Mouse (Mus musculus) heart, embryonic 12.5 days (tissue): ENCODE results near the gene Serbp1. TPM values are rescaled to one million over a fixed set of nuclear protein-coding genes. Genes with fewer than 3 reads are reported as not detected.
A peak's percentile ranks its signal among the peaks of the same experiment; 100 is the strongest.

Experiments used
- ATAC-seq: fragments of 200-750 bp; cut with Nextera tagmentation; 2 replicates; pipeline ENCODE4 v1.8.0; 2017; ENCODE audit warnings: moderate TSS enrichment, moderate library complexity; ENCODE audit not compliant: insufficient number of reproducible peaks, low FRiP score
- H3K27ac ChIP-seq: fragments of 300-500 bp; sonication (generic); 2 replicates; pipeline ENCODE4 v1.5.1; 2016; ENCODE audit warnings: mild to moderate bottlenecking, moderate library complexity; ENCODE audit not compliant: poor library complexity, severe bottlenecking
- H3K27me3 ChIP-seq: fragments of 300-500 bp; sonication (generic); replicated peaks from 2 replicates; pipeline ENCODE4 v1.6.1; 2016; ENCODE audit warnings: mild to moderate bottlenecking, moderate library complexity
- H3K36me3 ChIP-seq: fragments of 300-500 bp; sonication (generic); 2 replicates; pipeline ENCODE4 v1.6.1; 2016; ENCODE audit warnings: mild to moderate bottlenecking, moderate library complexity
- H3K4me1 ChIP-seq: fragments of 300-500 bp; sonication (generic); replicated peaks from 2 replicates; pipeline ENCODE4 v1.6.1; 2016; ENCODE audit warnings: mild to moderate bottlenecking
- H3K4me2 ChIP-seq: fragments of 300-500 bp; sonication (generic); 2 replicates; pipeline ENCODE4 v1.6.1; 2016; ENCODE audit warnings: mild to moderate bottlenecking, moderate library complexity
- H3K4me3 ChIP-seq: fragments of 300-500 bp; sonication (generic); 2 replicates; pipeline ENCODE4 v1.5.1; 2016; ENCODE audit warnings: mild to moderate bottlenecking
- H3K9ac ChIP-seq: fragments of 300-500 bp; sonication (generic); 2 replicates; pipeline ENCODE4 v1.6.1; 2016; ENCODE audit warnings: mild to moderate bottlenecking, moderate library complexity
- H3K9me3 ChIP-seq: fragments of 300-500 bp; sonication (generic); replicated peaks from 2 replicates; pipeline ENCODE4 v1.6.1; 2016; ENCODE audit warnings: mild to moderate bottlenecking, moderate library complexity
- WGBS: fragments of 180-500 bp; shearing (Covaris S2); methylation state at CpG from one replicate; pipeline ENCODE4 v1.1.7; 2016; 5-methylcytosine and 5-hydroxymethylcytosine counted together
- polyA plus RNA-seq: library from polyadenylated mRNA; unstranded; fragments of >200 nt; fragmentation: Nextera tagmentation; extraction: Ambion mirVana; gene quantifications from 2 replicates; pipeline ENCODE4 v1.2.1, GENCODE M21; 2016

The Serbp1 gene
- 405 and 423 TPM in 2 replicates for polyA plus RNA-seq

GRCm38 (mm10) chr6:67237977-67238376 lies at the start of gene Serbp1:
Gene Serbp1, plus strand, starts transcription at chr6:67238176.
- no peak within 1 kb of the TSS for H3K4me2 ChIP-seq
- no peak within 1 kb of the TSS for H3K4me3 ChIP-seq
- no peaks in the 10 kb centered on the region for H3K4me1 ChIP-seq
- WGBS = 30% methylated on average over 12 of the region's 12 CpGs
- H3K27me3 ChIP-seq = no peaks in the 10 kb centered on the region
- H3K27ac ChIP-seq = no peak within 1 kb of the TSS
- no peaks in the 10 kb centered on the region for H3K36me3 ChIP-seq
- no peaks in the 10 kb centered on the region for H3K9me3 ChIP-seq
- ATAC-seq = no peak
- H3K9ac ChIP-seq = no peak within 1 kb of the TSS

DNA sequence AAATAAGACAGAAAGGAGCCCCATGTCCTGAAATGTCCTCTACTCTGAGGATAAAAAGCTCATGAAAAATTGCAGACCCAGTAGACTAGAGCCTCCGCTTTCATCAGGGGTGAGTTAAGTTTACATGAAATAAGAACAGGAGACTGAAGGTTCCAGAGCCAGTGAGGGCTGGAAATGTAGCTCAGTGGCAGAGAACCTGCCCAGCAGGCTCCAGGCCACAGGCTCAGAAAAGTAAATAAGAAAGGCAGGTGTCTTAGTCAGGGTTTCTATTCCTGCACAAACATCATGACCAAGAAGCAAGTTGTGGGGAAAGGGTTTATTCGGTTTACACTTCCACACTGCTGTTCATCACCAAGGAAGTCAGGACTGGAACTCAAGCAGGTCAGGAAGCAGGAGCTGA lies 44.4 kb upstream of the Serbp1 start:
- Histone ChIP-seq H3K4me1 (peaks cover 9% of the 10 kb centered on the region), H3K4me3 (no peak overlapping the region), H3K36me3 (no peaks in the 10 kb centered on the region), H3K9ac (no peak overlapping the region), H3K9me3 (no peaks in the 10 kb centered on the region), H3K27ac (no peak overlapping the region), H3K4me2 (no peak overlapping the region), H3K27me3 (no peaks in the 10 kb centered on the region)
- ATAC-seq = no peak
- 71% methylated on average over 2 of the region's 2 CpGs for WGBS

DNA sequence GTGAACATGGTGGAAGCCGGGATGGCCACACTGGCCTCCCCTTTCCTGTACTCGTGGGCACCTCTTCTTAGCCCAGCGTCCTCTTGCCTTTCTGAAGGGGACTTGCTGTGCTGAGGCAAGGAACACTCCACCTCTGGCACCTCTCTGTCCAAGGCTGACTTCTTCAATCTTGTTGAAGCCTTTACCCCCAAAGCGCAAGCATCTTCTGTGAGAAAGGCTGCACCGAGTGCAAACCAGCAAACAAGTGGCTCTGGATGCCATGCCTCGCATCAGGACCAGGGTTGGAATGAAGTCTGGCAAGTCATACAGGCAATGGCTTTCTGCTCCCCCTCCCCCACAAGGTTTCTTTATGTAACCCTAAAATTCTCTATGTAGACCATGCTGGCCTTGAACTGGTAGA lies 43.4 kb upstream of the Serbp1 start:
- ATAC-seq = no peak
- no peak overlapping the region for H3K9ac ChIP-seq
- no peaks in the 10 kb centered on the region for H3K9me3 ChIP-seq
- no peak overlapping the region for H3K4me3 ChIP-seq
- 83% methylated on average over 6 of the region's 6 CpGs for WGBS
- no peaks in the 10 kb centered on the region for H3K27me3 ChIP-seq
- H3K27ac ChIP-seq = no peak overlapping the region
- no peak overlapping the region for H3K4me2 ChIP-seq
- H3K36me3 ChIP-seq = no peaks in the 10 kb centered on the region
- peaks cover 9% of the 10 kb centered on the region for H3K4me1 ChIP-seq

DNA sequence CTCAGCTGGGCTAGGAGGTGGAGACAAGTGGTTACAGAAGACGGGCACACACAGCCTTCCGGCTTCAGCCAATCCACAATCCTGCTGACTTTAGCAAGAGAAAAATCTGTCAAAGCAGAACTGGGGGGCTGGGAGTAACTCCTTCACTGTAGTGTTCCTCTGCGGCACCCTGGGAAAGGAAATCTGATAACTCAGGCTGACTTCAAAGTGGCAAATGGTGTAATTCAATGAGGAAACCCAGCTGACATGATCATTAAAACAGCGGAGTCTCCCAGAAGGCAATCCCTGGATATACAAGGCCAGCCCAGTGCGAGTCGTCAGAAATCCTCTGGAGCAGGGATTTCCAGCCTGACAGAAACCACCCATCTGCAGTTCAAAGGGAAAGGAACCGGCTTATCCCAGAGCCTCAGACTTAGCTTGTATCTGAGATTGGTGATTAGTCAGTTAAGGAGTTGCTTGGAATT lies 42.8 kb upstream of the Serbp1 start:
- no peak overlapping the region for H3K27ac ChIP-seq
- H3K9ac ChIP-seq = no peak overlapping the region; the same call in 1 of the 2 replicates
- no peak overlapping the region for H3K4me3 ChIP-seq
- H3K4me2 ChIP-seq = peak overlapping the region; percentile 49
- ATAC-seq = no peak
- WGBS = 5% methylated on average over 7 of the region's 7 CpGs
- peaks cover 9% of the 10 kb centered on the region for H3K4me1 ChIP-seq
- H3K36me3 ChIP-seq = no peaks in the 10 kb centered on the region
- H3K9me3 ChIP-seq = no peaks in the 10 kb centered on the region
- H3K27me3 ChIP-seq = no peaks in the 10 kb centered on the region

DNA sequence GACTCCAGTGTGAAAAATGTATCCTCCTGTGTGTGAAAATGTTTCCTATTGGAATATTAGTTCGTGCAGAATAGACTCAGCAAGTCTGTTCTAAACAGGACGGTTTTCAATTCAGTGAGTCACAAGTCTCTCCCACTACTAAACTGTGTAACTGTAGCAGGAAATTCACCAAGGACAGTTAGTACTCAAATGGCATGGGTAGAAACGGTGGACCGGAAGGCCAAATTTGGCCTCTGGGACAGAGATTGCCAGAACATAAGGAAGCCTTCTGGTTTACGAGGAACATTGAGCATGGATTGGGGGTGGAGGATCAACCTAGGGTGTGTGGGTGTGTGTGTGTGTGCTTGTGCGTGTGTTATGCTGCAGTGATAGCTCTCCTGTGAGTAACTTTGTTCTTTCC lies 41.2 kb upstream of the Serbp1 start:
- peaks cover 9% of the 10 kb centered on the region for H3K4me1 ChIP-seq
- no peak overlapping the region for H3K9ac ChIP-seq
- H3K4me3 ChIP-seq = no peak overlapping the region
- H3K27ac ChIP-seq = no peak overlapping the region
- no peaks in the 10 kb centered on the region for H3K36me3 ChIP-seq
- H3K27me3 ChIP-seq = no peaks in the 10 kb centered on the region
- WGBS = 72% methylated on average over 6 of the region's 6 CpGs
- H3K4me2 ChIP-seq = no peak overlapping the region
- no peak for ATAC-seq
- no peaks in the 10 kb centered on the region for H3K9me3 ChIP-seq

DNA sequence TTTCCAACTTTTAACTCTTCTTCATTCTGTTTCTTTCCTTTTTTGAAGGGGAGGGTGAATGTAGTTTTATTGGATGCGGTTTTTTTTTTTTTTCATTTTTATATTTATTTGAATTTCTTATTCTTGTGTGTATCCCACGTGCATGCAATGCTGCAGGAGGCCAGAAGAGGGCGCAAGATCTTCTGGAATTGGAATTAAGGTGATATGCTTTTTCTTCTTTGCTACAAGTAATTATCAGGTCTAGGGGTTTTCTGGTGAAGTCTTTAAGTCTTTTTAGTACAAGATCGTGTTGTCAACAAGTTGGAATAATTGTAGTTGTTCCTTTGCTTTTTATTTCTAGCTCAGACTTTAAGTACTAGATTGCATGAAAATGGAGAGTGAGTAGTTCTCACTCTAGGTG lies 39.9 kb upstream of the Serbp1 start:
- H3K4me1 ChIP-seq = peaks cover 9% of the 10 kb centered on the region
- H3K27ac ChIP-seq = no peak overlapping the region
- 15% methylated on average over 4 of the region's 4 CpGs for WGBS
- H3K4me2 ChIP-seq = no peak overlapping the region
- no peak overlapping the region for H3K4me3 ChIP-seq
- H3K9me3 ChIP-seq = no peaks in the 10 kb centered on the region
- no peaks in the 10 kb centered on the region for H3K27me3 ChIP-seq
- H3K9ac ChIP-seq = no peak overlapping the region
- ATAC-seq = no peak
- no peaks in the 10 kb centered on the region for H3K36me3 ChIP-seq

DNA sequence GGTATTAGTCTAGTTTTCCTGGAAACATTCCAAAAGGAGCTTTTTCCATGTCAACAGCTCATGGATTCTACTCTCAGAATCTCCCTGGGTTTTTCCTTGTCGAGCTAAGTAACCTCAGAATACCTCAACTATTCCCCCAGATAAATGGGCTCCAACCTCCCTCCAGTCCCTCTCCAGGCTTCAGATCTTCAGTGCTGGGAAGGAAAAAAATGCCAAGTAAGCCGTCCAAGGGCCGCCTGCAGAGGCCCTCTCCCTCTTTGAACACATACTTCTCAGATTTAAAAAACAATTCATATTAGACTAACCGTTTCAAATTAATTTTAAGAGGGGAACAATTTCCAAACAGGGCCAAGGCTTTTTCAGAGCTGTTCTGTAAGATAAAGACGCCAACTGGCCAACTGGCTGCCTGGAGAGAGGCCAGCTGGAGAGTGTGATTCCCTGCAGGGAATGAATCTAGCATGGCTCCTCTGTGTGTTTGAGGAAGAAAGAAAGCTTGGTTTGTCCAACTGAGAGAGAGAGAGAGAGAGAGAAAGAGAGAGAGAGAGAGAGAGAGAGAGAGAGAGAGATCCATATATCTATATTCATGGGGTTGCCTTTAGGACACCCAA lies 37.2 kb upstream of the Serbp1 start:
- WGBS = 35% methylated on average over 5 of the region's 5 CpGs
- H3K4me1 ChIP-seq = no peaks in the 10 kb centered on the region
- ATAC-seq = no peak
- no peak overlapping the region for H3K9ac ChIP-seq
- H3K36me3 ChIP-seq = no peaks in the 10 kb centered on the region
- no peak overlapping the region for H3K27ac ChIP-seq
- H3K4me2 ChIP-seq = no peak overlapping the region
- H3K27me3 ChIP-seq = no peaks in the 10 kb centered on the region
- no peaks in the 10 kb centered on the region for H3K9me3 ChIP-seq
- no peak overlapping the region for H3K4me3 ChIP-seq

- Histone ChIP-seq H3K27ac (no peak overlapping the region), H3K9ac (no peak overlapping the region), H3K4me1 (no peaks in the 10 kb centered on the region), H3K9me3 (no peaks in the 10 kb centered on the region), H3K36me3 (no peaks in the 10 kb centered on the region), H3K4me2 (no peak overlapping the region), H3K27me3 (no peaks in the 10 kb centered on the region), H3K4me3 (no peak overlapping the region)
- 68% methylated on average over 35 of the region's 35 CpGs for WGBS
- no peak for ATAC-seq
Observed at GRCm38 (mm10) chr6:67205081-67206037, 32.6 kb upstream of the Serbp1 start.

- H3K36me3 ChIP-seq = no peaks in the 10 kb centered on the region
- H3K4me3 ChIP-seq = no peak overlapping the region
- WGBS = 80% methylated on average over 1 of the region's 1 CpGs
- no peak overlapping the region for H3K9ac ChIP-seq
- H3K9me3 ChIP-seq = no peaks in the 10 kb centered on the region
- no peak overlapping the region for H3K4me2 ChIP-seq
- ATAC-seq = no peak
- H3K27ac ChIP-seq = no peak overlapping the region
- H3K27me3 ChIP-seq = no peaks in the 10 kb centered on the region
- no peaks in the 10 kb centered on the region for H3K4me1 ChIP-seq
Observed at GRCm38 (mm10) chr6:67212362-67212761, 25.6 kb upstream of the Serbp1 start.

DNA sequence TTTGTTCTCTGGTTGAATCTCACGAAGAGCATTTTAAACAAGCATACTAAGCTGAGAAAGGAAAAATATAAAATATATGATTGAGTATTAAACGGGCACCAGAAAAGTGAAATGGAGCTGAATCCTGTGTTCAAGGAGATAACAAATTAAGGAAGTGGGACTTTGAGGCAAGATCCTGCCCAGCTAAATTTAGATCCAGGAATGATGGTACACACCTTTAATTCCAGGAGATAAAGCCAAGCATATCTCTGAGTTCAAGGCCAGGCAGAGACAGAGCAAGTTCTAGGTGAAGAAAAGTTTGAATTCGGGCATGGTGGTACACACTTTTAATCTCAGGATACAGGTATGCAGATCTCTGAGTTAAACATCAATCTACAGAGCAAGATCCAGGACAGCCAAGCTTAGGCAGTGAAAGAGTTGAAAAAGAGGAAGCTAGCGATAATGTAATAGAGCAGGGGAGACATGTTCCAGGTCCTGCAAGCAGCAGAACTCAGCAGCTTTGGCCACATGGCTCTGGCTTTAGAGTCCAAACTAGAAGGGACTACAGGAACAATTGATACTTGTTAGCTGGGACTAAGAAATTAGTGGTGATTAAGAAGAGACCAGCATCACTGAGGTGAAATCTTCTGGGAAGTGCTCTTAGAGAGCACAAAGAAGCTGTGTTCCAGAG lies 24.4 kb upstream of the Serbp1 start:
- 84% methylated on average over 4 of the region's 4 CpGs for WGBS
- no peak for ATAC-seq

GRCm38 (mm10) chr6:67217402-67217801 lies 20.6 kb upstream of the Serbp1 start:
- H3K9ac ChIP-seq = no peak overlapping the region
- no peaks in the 10 kb centered on the region for H3K27me3 ChIP-seq
- H3K9me3 ChIP-seq = no peaks in the 10 kb centered on the region
- 82% methylated on average over 4 of the region's 4 CpGs for WGBS
- H3K36me3 ChIP-seq = no peaks in the 10 kb centered on the region
- H3K27ac ChIP-seq = no peak overlapping the region
- H3K4me3 ChIP-seq = no peak overlapping the region
- no peak for ATAC-seq
- no peak overlapping the region for H3K4me2 ChIP-seq
- H3K4me1 ChIP-seq = no peaks in the 10 kb centered on the region

More for the DNA sequence above, 24.4 kb upstream of the Serbp1 start:
- Histone ChIP-seq H3K27me3 (no peaks in the 10 kb centered on the region), H3K4me2 (no peak overlapping the region), H3K9ac (no peak overlapping the region), H3K27ac (no peak overlapping the region), H3K4me3 (no peak overlapping the region), H3K36me3 (no peaks in the 10 kb centered on the region), H3K4me1 (no peaks in the 10 kb centered on the region), H3K9me3 (no peaks in the 10 kb centered on the region)
